Mouse (Mus musculus) forebrain, postnatal 0 days (tissue): ENCODE measurements at regions not wholly inside any gene's neighbourhood (a gene's known extent, or its start where the extent isn't known, plus 50 kb on each side); places are given as distances from the start of the nearest gene placed in this dataset.

Experiments used
- ATAC-seq: fragments of 200-750 bp; cut with Nextera tagmentation; 2 replicates; pipeline ENCODE4 v1.8.0; 2017; ENCODE audit warnings: mild to moderate bottlenecking, moderate library complexity
- DNase-seq: peaks from one replicate; pipeline ENCODE4 v3.0.0-alpha.2; 2015
- H3K27ac ChIP-seq: fragments of 300-500 bp; sonication (generic); 2 replicates; pipeline ENCODE4 v1.5.1; 2014; ENCODE audit warnings: low read depth, mild to moderate bottlenecking, antibody characterized with exemption, low read length, moderate library complexity, mixed read lengths
- H3K27me3 ChIP-seq: fragments of 300-500 bp; sonication (generic); 2 replicates; pipeline ENCODE4 v1.6.1; 2014; ENCODE audit warnings: mild to moderate bottlenecking, low read length, mixed read lengths; ENCODE audit not compliant: insufficient read depth
- H3K36me3 ChIP-seq: fragments of 300-500 bp; sonication (generic); 2 replicates; pipeline ENCODE4 v1.6.1; 2014; ENCODE audit warnings: mild to moderate bottlenecking, moderate library complexity; ENCODE audit not compliant: insufficient read depth
- H3K4me1 ChIP-seq: fragments of 300-500 bp; sonication (generic); 2 replicates; pipeline ENCODE4 v1.6.1; 2014; ENCODE audit warnings: antibody characterized with exemption; ENCODE audit not compliant: insufficient read depth
- H3K4me2 ChIP-seq: fragments of 300-500 bp; sonication (generic); 2 replicates; pipeline ENCODE4 v1.6.1; 2014; ENCODE audit warnings: low read depth, mild to moderate bottlenecking, moderate library complexity
- H3K4me3 ChIP-seq: fragments of 300-500 bp; sonication (generic); 2 replicates; pipeline ENCODE4 v1.5.1; 2014; ENCODE audit warnings: low read depth, low read length, mixed read lengths
- H3K9ac ChIP-seq: fragments of 300-500 bp; sonication (generic); 2 replicates; pipeline ENCODE4 v1.6.1; 2014; ENCODE audit warnings: mild to moderate bottlenecking
- H3K9me3 ChIP-seq: fragments of 300-500 bp; sonication (generic); 2 replicates; pipeline ENCODE4 v1.6.1; 2016; ENCODE audit warnings: low read length
- CTCF ChIP-seq: sonication (generic); IDR thresholded peaks from 2 replicates; pipeline ENCODE4 v1.5.1; 2016; ENCODE audit warnings: antibody characterized with exemption, control low read depth, low read depth
- WGBS: fragments of 180-500 bp; shearing (Covaris S2); extraction: QIAGEN DNeasy Blood & Tissue Kit; methylation state at CpG from one replicate; pipeline ENCODE4 v1.1.7; 2014; 5-methylcytosine and 5-hydroxymethylcytosine counted together

GRCm38 (mm10) chr8:126538136-126538535 is 55.6 kb downstream of the Irf2bp2 start:
- ATAC-seq, result no peak
- WGBS, result 14% methylated on average over 3 of the region's 3 CpGs
- H3K9ac ChIP-seq, result peak overlapping the region; percentile 26

GRCm38 (mm10) chr8:126536928-126537618 is 56.7 kb downstream of the Irf2bp2 start:
- Histone ChIP-seq H3K9me3 (no peaks in the 10 kb centered on the region), H3K27me3 (no peaks in the 10 kb centered on the region), H3K4me3 (no peak overlapping the region), H3K9ac (peak overlapping the region; percentile 22; the same call in 1 of the 2 replicates), H3K36me3 (no peaks in the 10 kb centered on the region), H3K27ac (peak overlapping the region; percentile 92), H3K4me2 (peak overlapping the region; percentile 6; the same call in 1 of the 2 replicates), H3K4me1 (peaks cover 39% of the 10 kb centered on the region)
- WGBS, result under 1% methylated on average over 6 of the region's 6 CpGs
- ATAC-seq (peak; percentile 84), DNase-seq (peak; percentile 93)
- no peak for TF ChIP-seq CTCF

More at GRCm38 (mm10) chr8:126538136-126538535, 55.6 kb downstream of the Irf2bp2 start:
- Histone ChIP-seq H3K36me3 (no peaks in the 10 kb centered on the region), H3K4me1 (peaks cover 39% of the 10 kb centered on the region), H3K27ac (peak overlapping the region; percentile 92), H3K27me3 (no peaks in the 10 kb centered on the region), H3K9me3 (no peaks in the 10 kb centered on the region), H3K4me2 (peak overlapping the region; percentile 25), H3K4me3 (no peak overlapping the region)
- DNase-seq, result no peak
- no peak for TF ChIP-seq CTCF

GRCm38 (mm10) chr8:126536132-126536927 is 57.5 kb downstream of the Irf2bp2 start:
- peak; percentile 6; the same call in 1 of the 2 replicates for ATAC-seq
- 13% methylated on average over 11 of the region's 11 CpGs for WGBS

DNA sequence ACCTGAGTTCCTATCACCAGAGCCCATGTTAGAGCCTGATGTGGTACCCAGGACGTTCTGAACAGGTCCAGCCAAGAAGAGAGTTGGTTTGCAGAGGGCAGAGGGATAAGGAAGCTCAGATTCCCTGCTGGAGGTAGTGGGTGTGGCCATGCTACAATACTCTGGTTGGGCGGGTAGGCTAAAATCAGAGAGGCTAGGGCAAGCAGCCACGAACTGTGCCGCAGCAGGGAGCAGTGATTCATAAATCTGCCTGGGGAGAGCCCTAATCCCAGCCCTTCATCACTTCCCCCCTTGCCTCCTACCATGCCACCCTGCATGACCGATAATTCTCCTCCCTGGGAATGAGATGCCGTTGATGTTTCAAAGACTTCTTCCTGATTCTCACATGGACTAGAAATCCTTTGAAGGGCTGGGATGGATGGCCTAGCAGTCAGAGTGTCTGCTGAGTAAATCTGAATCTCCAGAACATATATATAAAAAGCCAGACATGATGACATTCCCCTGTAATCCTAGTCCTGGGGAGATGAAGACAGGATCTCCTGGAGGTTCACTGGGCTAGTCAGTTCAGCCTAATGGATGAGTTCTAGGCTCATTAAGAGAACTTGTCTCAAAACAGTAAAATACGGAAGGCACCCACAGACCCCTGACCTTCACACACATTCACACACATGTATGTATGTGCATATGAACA is 57.6 kb upstream of the Tarbp1 start:
- H3K27ac ChIP-seq, result no peak overlapping the region
- DNase-seq (no peak), ATAC-seq (no peak)
- no peaks in the 10 kb centered on the region for H3K27me3 ChIP-seq
- H3K36me3 ChIP-seq, result no peaks in the 10 kb centered on the region
- peaks cover 20% of the 10 kb centered on the region for H3K4me1 ChIP-seq
- H3K4me2 ChIP-seq, result no peak overlapping the region
- TF ChIP-seq CTCF, result no peak
- H3K4me3 ChIP-seq, result no peak overlapping the region
- H3K9ac ChIP-seq, result no peak overlapping the region
- WGBS, result 36% methylated on average over 7 of the region's 7 CpGs
- no peaks in the 10 kb centered on the region for H3K9me3 ChIP-seq

More at GRCm38 (mm10) chr8:126536132-126536927, 57.5 kb downstream of the Irf2bp2 start:
- TF ChIP-seq CTCF, result no peak
- DNase-seq, result peak; percentile 47
- Histone ChIP-seq H3K4me1 (peaks cover 39% of the 10 kb centered on the region), H3K27me3 (no peaks in the 10 kb centered on the region), H3K9ac (peak overlapping the region; percentile 22; the same call in 1 of the 2 replicates), H3K36me3 (no peaks in the 10 kb centered on the region), H3K4me3 (no peak overlapping the region), H3K27ac (peak overlapping the region; percentile 92), H3K4me2 (peak overlapping the region; percentile 6; the same call in 1 of the 2 replicates), H3K9me3 (no peaks in the 10 kb centered on the region)

DNA sequence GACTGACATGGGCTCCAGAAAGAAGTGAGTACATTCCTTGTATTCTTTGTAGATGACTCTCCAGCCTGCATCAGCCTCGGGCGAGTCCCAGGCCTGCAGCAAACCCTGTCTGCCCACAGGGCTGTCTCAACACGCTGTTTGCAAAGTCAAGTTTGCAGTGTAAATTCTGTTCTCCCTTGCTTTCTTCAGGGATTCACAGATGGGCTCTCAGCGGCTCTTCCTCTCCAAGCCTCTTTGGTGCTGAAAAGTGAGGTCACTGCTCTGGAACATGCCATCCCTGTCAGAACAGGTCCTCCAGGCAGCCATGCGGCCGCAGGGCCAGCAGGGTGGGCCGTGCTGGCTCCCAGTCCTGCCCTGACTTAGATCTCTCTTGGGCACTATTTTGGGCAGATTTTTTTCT is 56.6 kb upstream of the Tarbp1 start:
- 88% methylated on average over 7 of the region's 7 CpGs for WGBS
- no peak for DNase-seq
- ATAC-seq, result no peak

DNA sequence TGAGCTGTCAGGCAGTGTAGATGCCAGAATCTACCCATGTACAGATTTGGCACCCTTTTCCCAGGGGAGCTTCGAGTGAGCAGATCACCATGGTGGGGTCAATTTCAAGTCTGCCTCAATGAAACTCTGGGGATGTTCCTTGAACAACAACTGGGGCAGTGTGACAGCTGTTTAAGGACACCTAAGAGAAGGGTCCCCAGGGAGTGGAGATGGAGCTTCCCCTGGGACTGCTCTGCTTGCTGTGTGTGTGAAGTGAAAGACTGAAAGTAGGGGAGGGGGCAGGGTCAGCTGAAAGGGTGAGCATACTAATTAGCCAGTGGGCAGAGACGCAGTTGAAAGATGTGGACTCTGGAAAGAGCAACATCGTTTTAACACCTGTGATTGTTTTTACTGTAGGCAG is 54.5 kb upstream of the Tarbp1 start:
- Histone ChIP-seq H3K4me3 (no peak overlapping the region), H3K4me1 (peaks cover 14% of the 10 kb centered on the region; the same call in 1 of the 2 replicates), H3K36me3 (no peaks in the 10 kb centered on the region), H3K27ac (no peak overlapping the region), H3K4me2 (no peak overlapping the region), H3K9me3 (no peaks in the 10 kb centered on the region), H3K9ac (no peak overlapping the region), H3K27me3 (no peaks in the 10 kb centered on the region)
- ATAC-seq, result no peak
- no peak for DNase-seq
- WGBS, result 40% methylated on average over 3 of the region's 3 CpGs
- TF ChIP-seq CTCF, result no peak

More for the DNA sequence above, 56.6 kb upstream of the Tarbp1 start:
- no peaks in the 10 kb centered on the region for H3K9me3 ChIP-seq
- no peak overlapping the region for H3K4me3 ChIP-seq
- no peak overlapping the region for H3K27ac ChIP-seq
- no peak overlapping the region for H3K4me2 ChIP-seq
- no peak overlapping the region for H3K9ac ChIP-seq
- H3K36me3 ChIP-seq, result no peaks in the 10 kb centered on the region
- peaks cover 11% of the 10 kb centered on the region; the same call in 1 of the 2 replicates for H3K4me1 ChIP-seq
- no peaks in the 10 kb centered on the region for H3K27me3 ChIP-seq
- no peak for TF ChIP-seq CTCF
